Mouse (Mus musculus): ENCODE data around the gene Bad. TPM values are rescaled to one million over a fixed set of nuclear protein-coding genes. Genes with fewer than 3 reads are reported as not detected.

Bad gene
- total and polyA plus RNA-seq, 2 experiments from 2014 or later: 46.8 to 60.7 TPM

GRCm38 (mm10) chr19:6933102-6933435 is 8.6 kb upstream of the Bad start:
- Histone ChIP-seq H3K4me3 (ENCODE audit: low read depth, low read length) (no peak overlapping the region), H3K9ac (replicated peaks; ENCODE audit: low read depth, low read length) (0 out of 2 replicates have a peak overlapping the region, but pooled peaks have one; percentile 55), H3K27me3 (ENCODE audit: control insufficient read depth, insufficient read depth, low read length) (peaks cover 61% of the 10 kb centered on the region), H3K36me3 (replicated peaks; ENCODE audit: control insufficient read depth, insufficient read depth, low read length) (no peaks in the 10 kb centered on the region), H3K4me2 (ENCODE audit: low read depth, low read length) (peak overlapping the region; percentile 70), H3K27ac (ENCODE audit: low read depth) (no peak overlapping the region), H3K9me3 (replicated peaks; ENCODE audit: control insufficient read depth, low read length) (no peaks in the 10 kb centered on the region), H3K4me1 (ENCODE audit: control insufficient read depth, insufficient read depth) (peaks cover 12% of the 10 kb centered on the region)
- DNase-seq (ENCODE audit: low spot score) (no peak), ATAC-seq (ENCODE audit: insufficient read depth, low read depth) (no peak)
- TF ChIP-seq EP300 (IDR thresholded peaks at IDR 0.05; ENCODE audit: low read depth) (no peak), CTCF (IDR thresholded peaks at IDR 0.05; ENCODE audit: low read depth) (no peak)
- WGBS: 31% methylated on average over 4 of the region's 4 CpGs

GRCm38 (mm10) chr19:6933436-6934194 is 8.0 kb upstream of the Bad start:
- DNase-seq (ENCODE audit: low spot score): no peak
- Histone ChIP-seq H3K4me1 (ENCODE audit: control insufficient read depth, insufficient read depth) (peaks cover 12% of the 10 kb centered on the region), H3K27me3 (ENCODE audit: control insufficient read depth, insufficient read depth, low read length) (peaks cover 58% of the 10 kb centered on the region)

GRCm38 (mm10) chr19:6934195-6934977 is 7.3 kb upstream of the Bad start, which contains the start of gene Kcnk4:
TSS of gene Kcnk4 (minus strand) at chr19:6934515.
- no peaks in the 10 kb centered on the region for H3K36me3 ChIP-seq (replicated peaks; ENCODE audit: control insufficient read depth, insufficient read depth, low read length)
- no peak for TF ChIP-seq CTCF (IDR thresholded peaks at IDR 0.05; ENCODE audit: low read depth)
- no peak for TF ChIP-seq EP300 (IDR thresholded peaks at IDR 0.05; ENCODE audit: low read depth)
- H3K27ac ChIP-seq (ENCODE audit: low read depth): no peak within 1 kb of the TSS
- no peaks in the 10 kb centered on the region for H3K9me3 ChIP-seq (replicated peaks; ENCODE audit: control insufficient read depth, low read length)
- peak within 1 kb of the TSS; percentile 55 for H3K9ac ChIP-seq (replicated peaks; ENCODE audit: low read depth, low read length)
- peak within 1 kb of the TSS; percentile 48 for H3K4me3 ChIP-seq (ENCODE audit: low read depth, low read length)
- ATAC-seq (ENCODE audit: insufficient read depth, low read depth) (no peak), DNase-seq (ENCODE audit: low spot score) (no peak)
- WGBS: 13% methylated on average over 22 of the region's 23 CpGs
- peaks cover 12% of the 10 kb centered on the region for H3K4me1 ChIP-seq (ENCODE audit: control insufficient read depth, insufficient read depth)
- H3K4me2 ChIP-seq (ENCODE audit: low read depth, low read length): peak within 1 kb of the TSS; percentile 70
- H3K27me3 ChIP-seq (ENCODE audit: control insufficient read depth, insufficient read depth, low read length): peaks cover 58% of the 10 kb centered on the region

More at GRCm38 (mm10) chr19:6933436-6934194, 8.0 kb upstream of the Bad start:
- 4% methylated on average over 57 of the region's 58 CpGs for WGBS
- Histone ChIP-seq H3K9ac (replicated peaks; ENCODE audit: low read depth, low read length) (peak overlapping the region; percentile 55), H3K4me3 (ENCODE audit: low read depth, low read length) (peak overlapping the region; percentile 48), H3K9me3 (replicated peaks; ENCODE audit: control insufficient read depth, low read length) (no peaks in the 10 kb centered on the region), H3K36me3 (replicated peaks; ENCODE audit: control insufficient read depth, insufficient read depth, low read length) (no peaks in the 10 kb centered on the region), H3K27ac (ENCODE audit: low read depth) (no peak overlapping the region), H3K4me2 (ENCODE audit: low read depth, low read length) (peak overlapping the region; percentile 70)
- ATAC-seq (ENCODE audit: insufficient read depth, low read depth): peak; percentile 70
- no peak for TF ChIP-seq CTCF (IDR thresholded peaks at IDR 0.05; ENCODE audit: low read depth)
- TF ChIP-seq EP300 (IDR thresholded peaks at IDR 0.05; ENCODE audit: low read depth): no peak

- no peaks in the 10 kb centered on the region for H3K36me3 ChIP-seq (replicated peaks; ENCODE audit: control insufficient read depth, insufficient read depth, low read length)
- H3K27me3 ChIP-seq (ENCODE audit: control insufficient read depth, insufficient read depth, low read length): peaks cover 50% of the 10 kb centered on the region
- no peak overlapping the region for H3K4me3 ChIP-seq (ENCODE audit: low read depth, low read length)
- H3K9me3 ChIP-seq (replicated peaks; ENCODE audit: control insufficient read depth, low read length): no peaks in the 10 kb centered on the region
- H3K9ac ChIP-seq (replicated peaks; ENCODE audit: low read depth, low read length): no peak overlapping the region
- no peak overlapping the region for H3K4me2 ChIP-seq (ENCODE audit: low read depth, low read length)
- ATAC-seq (ENCODE audit: insufficient read depth, low read depth): no peak
- WGBS: 29% methylated on average over 3 of the region's 3 CpGs
- peaks cover 23% of the 10 kb centered on the region for H3K4me1 ChIP-seq (ENCODE audit: control insufficient read depth, insufficient read depth)
- TF ChIP-seq CTCF (IDR thresholded peaks at IDR 0.05; ENCODE audit: low read depth) (peak; percentile 15), EP300 (IDR thresholded peaks at IDR 0.05; ENCODE audit: low read depth) (no peak)
- no peak overlapping the region for H3K27ac ChIP-seq (ENCODE audit: low read depth)
- no peak for DNase-seq (ENCODE audit: low spot score)
Measured at GRCm38 (mm10) chr19:6936299-6936698, 5.4 kb upstream of the Bad start.

GRCm38 (mm10) chr19:6937541-6938465 is 3.9 kb upstream of the Bad start:
- WGBS: 74% methylated on average over 16 of the region's 16 CpGs
- no peaks in the 10 kb centered on the region for H3K36me3 ChIP-seq (replicated peaks; ENCODE audit: control insufficient read depth, insufficient read depth, low read length)
- no peak overlapping the region for H3K9ac ChIP-seq (replicated peaks; ENCODE audit: low read depth, low read length)
- no peak overlapping the region for H3K4me3 ChIP-seq (ENCODE audit: low read depth, low read length)
- ATAC-seq (ENCODE audit: insufficient read depth, low read depth) (no peak), DNase-seq (ENCODE audit: low spot score) (no peak)
- no peak overlapping the region for H3K4me2 ChIP-seq (ENCODE audit: low read depth, low read length)
- peaks cover 35% of the 10 kb centered on the region for H3K27me3 ChIP-seq (ENCODE audit: control insufficient read depth, insufficient read depth, low read length)
- peaks cover 25% of the 10 kb centered on the region for H3K4me1 ChIP-seq (ENCODE audit: control insufficient read depth, insufficient read depth)
- no peaks in the 10 kb centered on the region for H3K9me3 ChIP-seq (replicated peaks; ENCODE audit: control insufficient read depth, low read length)
- H3K27ac ChIP-seq (ENCODE audit: low read depth): no peak overlapping the region
- TF ChIP-seq CTCF (IDR thresholded peaks at IDR 0.05; ENCODE audit: low read depth): no peak
- no peak for TF ChIP-seq EP300 (IDR thresholded peaks at IDR 0.05; ENCODE audit: low read depth)

Data from heart, postnatal 0 days (tissue).